Mouse (Mus musculus) Patski (cell line): Measurements from ENCODE around the gene Fbxw11. TPM values are rescaled to one million over a fixed set of nuclear protein-coding genes. Genes with fewer than 3 reads are reported as not detected.
"Not testable (repeated sequence)": the region's sequence is repeated elsewhere in the genome, so short reads cannot be mapped to it uniquely, and the experiment has no call there.

ENCODE experiments used
- ATAC-seq: fragments of 100-300 bp; one replicate; pipeline ENCODE4 v1.8.0; 2021
- CTCF ChIA-PET: fragments of 350-600 bp; sonication (Branson Sonifier 250); formaldehyde crosslinking; loops from one replicate; lab custom pipeline; 2022; ENCODE audit warnings: inconsistent platforms; lab: Charles Lee
- POLR2A ChIA-PET: fragments of 350-600 bp; sonication (Branson Sonifier 250); formaldehyde crosslinking; loops from one replicate; lab custom pipeline; 2022; ENCODE audit warnings: antibody characterized with exemption, inconsistent platforms; lab: Charles Lee
- DNase-seq: peaks from one replicate; pipeline ENCODE4 v3.0.0-alpha.2; 2011; ENCODE audit warnings: low read depth, low spot score
- H3K27me3 ChIP-seq: fragments of 371-371 bp; one replicate; pipeline ENCODE4 v1.5.1; 2021
- CTCF ChIP-seq: fragments of 100-300 bp; IDR thresholded peaks from one replicate; pipeline ENCODE4 v1.5.1; 2021
- in situ Hi-C: fragments of 300-500 bp; cut with MboI; formaldehyde crosslinking; loops from 3 replicates; pipeline ENCODE4 v1.11.1; 2018; ENCODE audit warnings: low pct_unique_long_range_greater_than_20kb, mixed read lengths
- polyA plus RNA-seq: library from polyadenylated mRNA; unstranded; gene quantifications from one replicate; pipeline ENCODE4 v1.2.3, GENCODE M21; 2021

The Fbxw11 gene
- polyA plus RNA-seq, 1 experiment from 2014 or later = 92.4 TPM

DNA sequence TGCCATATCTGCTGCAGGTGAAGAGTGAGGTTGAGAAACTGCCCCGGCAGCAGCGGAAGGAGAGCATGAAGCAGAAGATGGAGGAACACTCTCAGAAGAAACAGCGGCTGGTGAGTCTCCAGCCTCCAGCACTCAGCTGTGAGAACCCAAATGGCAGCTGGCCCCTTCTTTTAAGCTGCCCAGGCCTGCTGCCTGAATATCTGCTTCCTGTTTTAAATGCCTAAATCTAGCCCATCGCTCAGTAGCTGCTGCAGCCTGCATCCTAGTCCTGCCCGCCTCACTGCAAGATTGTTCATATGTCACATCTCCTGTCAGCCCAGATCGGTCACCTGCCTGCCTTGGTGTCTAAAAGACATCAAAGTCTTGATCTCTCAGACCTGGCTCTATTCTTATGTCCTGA lies 31.9 kb upstream of the Fbxw11 start:
- in situ Hi-C loops = no loop called here
- POLR2A ChIA-PET = no interaction called here

GRCm38 (mm10) chr11:32612304-32612703 lies 30.2 kb upstream of the Fbxw11 start:
- no peak for DNase-seq
- POLR2A ChIA-PET = no interaction called here
- CTCF ChIA-PET = no interaction called here
- ATAC-seq = no peak
- no peaks in the 10 kb centered on the region for H3K27me3 ChIP-seq
- no peak for TF ChIP-seq CTCF
- in situ Hi-C loops = no loop called here

More for the DNA sequence above, 31.9 kb upstream of the Fbxw11 start:
- ATAC-seq = no peak
- CTCF ChIA-PET = no interaction called here
- no peak for TF ChIP-seq CTCF
- no peaks in the 10 kb centered on the region for H3K27me3 ChIP-seq
- DNase-seq = no peak

GRCm38 (mm10) chr11:32614463-32614862 lies 28.1 kb upstream of the Fbxw11 start:
- POLR2A ChIA-PET = no interaction called here
- in situ Hi-C loops = no loop called here
- DNase-seq = no peak
- ATAC-seq = no peak
- H3K27me3 ChIP-seq = no peaks in the 10 kb centered on the region
- no peak for TF ChIP-seq CTCF
- CTCF ChIA-PET = no interaction called here

- in situ Hi-C loops = no loop called here
- DNase-seq (no peak), ATAC-seq (no peak)
- ChIA-PET POLR2A (no interaction called here), CTCF (interaction anchor here (0.7 to 1.4 kb wide), 2 partner anchors 10 to 96 kb away, joined by 3 read pairs; no protein-coding TSS in a partner anchor)
- no peaks in the 10 kb centered on the region for H3K27me3 ChIP-seq
- TF ChIP-seq CTCF = no peak
Measured at GRCm38 (mm10) chr11:32615561-32615960, 27.0 kb upstream of the Fbxw11 start.

DNA sequence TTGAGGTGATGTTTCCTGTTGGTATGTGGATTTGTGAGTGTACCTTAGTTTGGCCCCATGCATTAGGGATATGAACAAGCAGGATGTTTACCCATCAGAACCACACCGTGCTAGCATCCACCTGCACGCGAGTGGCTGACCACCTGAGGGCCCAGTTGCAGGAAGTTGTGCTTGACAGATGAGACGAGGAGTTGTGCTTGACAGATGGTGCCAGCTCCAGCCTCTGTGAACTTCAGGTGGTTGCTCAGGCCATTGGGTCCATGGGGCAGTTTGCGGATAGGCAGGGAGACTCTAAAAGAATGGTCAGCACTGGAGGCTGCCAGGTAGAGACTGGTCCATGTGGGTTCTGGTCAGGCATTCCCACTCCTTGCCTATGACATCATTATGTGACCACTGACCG lies 26.4 kb upstream of the Fbxw11 start:
- H3K27me3 ChIP-seq = no peaks in the 10 kb centered on the region
- no peak for DNase-seq
- POLR2A ChIA-PET = no interaction called here
- in situ Hi-C loops = no loop called here
- no peak for ATAC-seq
- CTCF ChIA-PET = interaction anchor here (0.7 to 1.4 kb wide), 2 partner anchors 11 to 95 kb away, joined by 3 read pairs; no protein-coding TSS in a partner anchor
- TF ChIP-seq CTCF = no peak

- in situ Hi-C loops = no loop called here
- no peak for ATAC-seq
- TF ChIP-seq CTCF = no peak
- DNase-seq = no peak
- ChIA-PET CTCF (interaction anchor here (1.2 kb wide), 1 partner anchor 87 kb away, joined by 3 read pairs; no protein-coding TSS in a partner anchor), POLR2A (interaction anchor here (0.6 kb wide), 1 partner anchor 78 kb away, joined by 3 read pairs; no protein-coding TSS in a partner anchor)
- no peaks in the 10 kb centered on the region for H3K27me3 ChIP-seq
Measured at GRCm38 (mm10) chr11:32618036-32618435, 24.5 kb upstream of the Fbxw11 start.

DNA sequence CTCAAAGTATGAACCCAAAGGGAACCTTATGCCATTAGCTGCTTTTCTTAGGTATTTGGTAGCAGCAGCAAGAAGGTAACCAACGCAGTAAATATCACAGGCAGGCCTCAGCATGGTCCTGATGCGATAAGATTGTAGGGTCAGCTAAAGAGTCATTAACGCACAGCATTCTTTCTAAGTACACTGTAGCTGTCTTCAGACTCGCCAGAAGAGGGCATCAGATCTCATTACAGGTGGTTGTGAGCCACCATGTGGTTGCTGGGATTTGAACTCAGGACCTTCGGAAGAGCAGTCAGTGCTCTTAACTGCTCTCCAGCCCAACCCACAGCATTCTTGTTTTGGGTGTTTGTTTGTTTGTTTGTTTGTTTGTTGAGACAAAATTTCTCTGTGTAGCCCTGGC lies 23.9 kb upstream of the Fbxw11 start:
- DNase-seq, H3K27me3 ChIP-seq, ATAC-seq, POLR2A ChIA-PET, in situ Hi-C loops: not testable (repeated sequence)
- CTCF ChIA-PET = interaction anchor here (1.1 to 1.3 kb wide), 3 partner anchors 10 to 86 kb away, joined by 3 read pairs; no protein-coding TSS in a partner anchor

- in situ Hi-C loops = no loop called here
- ChIA-PET POLR2A (no interaction called here), CTCF (interaction anchor here (1.1 to 1.3 kb wide), 3 partner anchors 11 to 86 kb away, joined by 3 read pairs; no protein-coding TSS in a partner anchor)
- no peak for DNase-seq
- H3K27me3 ChIP-seq = no peaks in the 10 kb centered on the region
- TF ChIP-seq CTCF = no peak
- ATAC-seq = peak; percentile 38
Measured at GRCm38 (mm10) chr11:32619257-32619816, 23.2 kb upstream of the Fbxw11 start.

- DNase-seq (no peak), ATAC-seq (no peak)
- no peaks in the 10 kb centered on the region for H3K27me3 ChIP-seq
- TF ChIP-seq CTCF = no peak
- CTCF ChIA-PET = interaction anchor here (1.3 kb wide), 1 partner anchor 11 kb away, joined by 3 read pairs; no protein-coding TSS in a partner anchor
- in situ Hi-C loops = loop anchor here (5.0 to 10.0 kb wide), 2 partner anchors 87 to 525 kb away; partner anchors contain the start of gene Fgf18
- POLR2A ChIA-PET = no interaction called here
Measured at GRCm38 (mm10) chr11:32619866-32620456, 22.6 kb upstream of the Fbxw11 start.

- DNase-seq (no peak), ATAC-seq (no peak)
- TF ChIP-seq CTCF = no peak
- ChIA-PET POLR2A (no interaction called here), CTCF (no interaction called here)
- H3K27me3 ChIP-seq = no peaks in the 10 kb centered on the region
- in situ Hi-C loops = loop anchor here (5.0 to 10.0 kb wide), 2 partner anchors 85 to 523 kb away; partner anchors contain the start of gene Fgf18
Measured at GRCm38 (mm10) chr11:32621831-32622478, 20.6 kb upstream of the Fbxw11 start.
